Mouse (Mus musculus) C2C12 (cell line): ENCODE measurements around the gene Atf1.

Source experiments
- CTCF ChIP-seq: IDR thresholded peaks from one replicate; pipeline ENCODE4 v1.5.1; 2011; ENCODE audit not compliant: control insufficient read depth, insufficient read depth, insufficient read length
- FOSL1 ChIP-seq: IDR thresholded peaks from one replicate; pipeline ENCODE4 v1.8.0; 2011; ENCODE audit warnings: mild to moderate bottlenecking, low read length; ENCODE audit not compliant: poor library complexity, insufficient read depth, severe bottlenecking
- MAX ChIP-seq: IDR thresholded peaks from one replicate; pipeline ENCODE4 v1.6.1; 2011; ENCODE audit warnings: mild to moderate bottlenecking, control low read depth
- MYOG ChIP-seq: IDR thresholded peaks from one replicate; pipeline ENCODE4 v1.6.1; 2011; ENCODE audit not compliant: control insufficient read depth, insufficient read length; ENCODE audit errors: extremely low read depth
- USF1 ChIP-seq: IDR thresholded peaks from one replicate; pipeline ENCODE4 v1.6.1; 2011; ENCODE audit warnings: low read depth, mild to moderate bottlenecking, control low read depth, moderate library complexity

GRCm38 (mm10) chr15:100280626-100281025 is 53.0 kb downstream of the Atf1 start, which contains the start of gene Tmprss12:
- TF ChIP-seq CTCF (no peak), MYOG (no peak), FOSL1 (no peak), MAX (no peak), USF1 (no peak)
